Mouse (Mus musculus) midbrain, embryonic 16.5 days (tissue): ENCODE measurements at regions not wholly inside any gene's neighbourhood (a gene's known extent, or its start where the extent isn't known, plus 50 kb on each side); places are given as distances from the start of the nearest gene placed in this dataset.
"Not testable (repeated sequence)": the region's sequence is repeated elsewhere in the genome, so short reads cannot be mapped to it uniquely, and the experiment has no call there.

ENCODE experiments used
- ATAC-seq: fragments of 200-750 bp; cut with Nextera tagmentation; 2 replicates; pipeline ENCODE4 v1.8.0; 2017; ENCODE audit warnings: moderate TSS enrichment
- H3K27ac ChIP-seq: fragments of 300-500 bp; sonication (generic); 2 replicates; pipeline ENCODE4 v1.5.1; 2014; ENCODE audit warnings: mild to moderate bottlenecking, low read length, mixed read lengths
- H3K27me3 ChIP-seq: fragments of 300-500 bp; sonication (generic); 2 replicates; pipeline ENCODE4 v1.6.1; 2014; ENCODE audit warnings: low read depth, low read length, mixed read lengths; ENCODE audit not compliant: control insufficient read depth, insufficient read depth
- H3K36me3 ChIP-seq: fragments of 300-500 bp; sonication (generic); 2 replicates; pipeline ENCODE4 v1.6.1; 2014; ENCODE audit warnings: mild to moderate bottlenecking, low read length, moderate library complexity, mixed read lengths; ENCODE audit not compliant: control insufficient read depth, insufficient read depth
- H3K4me1 ChIP-seq: fragments of 300-500 bp; sonication (generic); 2 replicates; pipeline ENCODE4 v1.6.1; 2014; ENCODE audit warnings: mild to moderate bottlenecking, low read length, mixed read lengths; ENCODE audit not compliant: control insufficient read depth, insufficient read depth
- H3K4me2 ChIP-seq: fragments of 300-500 bp; sonication (generic); 2 replicates; pipeline ENCODE4 v1.6.1; 2014; ENCODE audit warnings: mild to moderate bottlenecking, low read length, mixed read lengths
- H3K4me3 ChIP-seq: fragments of 300-500 bp; sonication (generic); 2 replicates; pipeline ENCODE4 v1.5.1; 2014; ENCODE audit warnings: low read depth, mild to moderate bottlenecking, low read length, moderate library complexity, mixed read lengths
- H3K9ac ChIP-seq: fragments of 300-500 bp; sonication (generic); 2 replicates; pipeline ENCODE4 v1.6.1; 2014; ENCODE audit warnings: low read depth, low read length, mixed read lengths
- H3K9me3 ChIP-seq: fragments of 300-500 bp; sonication (generic); replicated peaks from 2 replicates; pipeline ENCODE4 v1.6.1; 2014; ENCODE audit warnings: mild to moderate bottlenecking, low read length, mixed read lengths; ENCODE audit not compliant: control insufficient read depth, poor library complexity, severe bottlenecking
- WGBS: fragments of 180-500 bp; shearing (Covaris S2); extraction: QIAGEN DNeasy Blood & Tissue Kit; methylation state at CpG from one replicate; pipeline ENCODE4 v1.1.7; 2014; 5-methylcytosine and 5-hydroxymethylcytosine counted together

DNA sequence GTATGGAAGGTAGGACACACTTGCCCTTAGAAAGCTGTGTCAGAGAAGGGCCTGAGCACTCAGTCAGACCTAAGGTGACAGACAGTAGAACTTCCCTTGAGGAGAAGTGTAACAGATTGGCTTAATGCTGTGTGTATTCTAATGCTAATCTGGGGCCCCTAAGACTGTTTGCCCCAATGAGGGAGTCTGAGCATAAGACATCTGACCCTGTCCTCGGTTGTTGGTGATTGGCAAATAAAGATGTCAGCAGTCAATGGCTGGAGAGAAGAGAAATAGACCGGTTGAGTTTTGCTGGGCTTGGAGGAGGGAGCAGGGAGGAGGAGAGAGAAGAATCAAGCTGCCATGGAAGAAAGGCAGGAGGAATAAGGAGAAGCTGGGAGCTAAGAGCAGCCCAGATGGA, 147.0 kb upstream of the Rxfp2 start:
- Histone ChIP-seq H3K9ac (no peak overlapping the region), H3K4me3 (no peak overlapping the region), H3K4me2 (no peak overlapping the region), H3K4me1 (no peaks in the 10 kb centered on the region; the same call in 1 of the 2 replicates), H3K36me3 (no peaks in the 10 kb centered on the region), H3K9me3 (no peaks in the 10 kb centered on the region), H3K27me3 (no peaks in the 10 kb centered on the region), H3K27ac (no peak overlapping the region)
- no peak for ATAC-seq
- WGBS = 2% methylated on average over 2 of the region's 2 CpGs

- H3K9me3 ChIP-seq = no peaks in the 10 kb centered on the region
- H3K4me1 ChIP-seq = no peaks in the 10 kb centered on the region; the same call in 1 of the 2 replicates
- no peaks in the 10 kb centered on the region for H3K36me3 ChIP-seq
- no peak overlapping the region for H3K27ac ChIP-seq
- no peak overlapping the region for H3K4me2 ChIP-seq
- H3K27me3 ChIP-seq = no peaks in the 10 kb centered on the region
- whole genome bisulfite sequencing = 22% methylated on average over 9 of the region's 9 CpGs
- no peak for ATAC-seq
- H3K4me3 ChIP-seq = no peak overlapping the region
- H3K9ac ChIP-seq = no peak overlapping the region
Measured at GRCm38 (mm10) chr5:149873482-149874002, 144.9 kb upstream of the Rxfp2 start.

DNA sequence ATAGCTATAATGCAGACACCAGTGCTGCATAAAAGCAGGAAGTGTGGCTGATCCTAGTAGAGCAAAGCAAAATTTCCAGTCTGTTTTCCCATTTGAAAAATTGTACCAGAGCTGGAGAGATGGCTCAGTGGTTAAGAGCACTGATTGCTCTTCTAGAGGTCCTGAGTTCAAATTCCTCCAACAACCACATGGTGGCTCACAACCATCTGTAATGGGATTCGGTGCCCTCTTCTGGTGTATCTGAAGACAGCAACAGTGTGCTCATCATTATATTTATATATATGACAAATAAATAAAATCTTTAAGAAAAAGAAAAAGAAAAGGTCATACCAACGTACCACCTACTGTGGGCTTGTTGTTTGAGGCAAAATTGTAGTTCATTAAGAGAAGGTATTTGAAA, 144.1 kb upstream of the Rxfp2 start:
- H3K4me3 ChIP-seq = no peak overlapping the region
- H3K4me1 ChIP-seq = no peaks in the 10 kb centered on the region; the same call in 1 of the 2 replicates
- no peak for ATAC-seq
- no peak overlapping the region for H3K9ac ChIP-seq
- no peaks in the 10 kb centered on the region for H3K36me3 ChIP-seq
- no peaks in the 10 kb centered on the region for H3K9me3 ChIP-seq
- no peaks in the 10 kb centered on the region for H3K27me3 ChIP-seq
- no peak overlapping the region for H3K4me2 ChIP-seq
- WGBS = 87% methylated on average over 2 of the region's 2 CpGs
- H3K27ac ChIP-seq = 0 out of 2 replicates have a peak overlapping the region, but pooled peaks have one; percentile 28

DNA sequence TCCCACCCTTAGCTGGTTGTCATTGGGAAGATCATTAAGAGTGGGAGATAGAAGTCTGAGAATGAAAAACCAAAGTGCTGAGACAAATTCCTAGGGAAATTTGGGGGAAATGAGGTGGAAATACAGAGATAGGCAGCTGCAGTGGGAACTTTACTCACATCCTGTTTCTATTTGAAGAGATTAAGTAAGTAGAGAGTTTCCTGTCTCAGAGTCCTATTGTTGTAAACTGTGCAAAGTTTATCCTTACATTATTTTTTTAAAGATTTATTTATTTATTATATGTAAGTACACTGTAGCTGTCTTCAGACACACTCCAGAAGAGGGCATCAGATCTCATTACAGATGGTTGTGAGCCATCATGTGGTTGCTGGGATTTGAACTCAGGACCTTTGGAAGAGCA, 126.0 kb upstream of the Rxfp2 start:
- not testable (repeated sequence) for H3K27me3 ChIP-seq, H3K4me3 ChIP-seq, H3K9ac ChIP-seq, H3K9me3 ChIP-seq, ATAC-seq, H3K4me2 ChIP-seq, H3K27ac ChIP-seq, H3K4me1 ChIP-seq, H3K36me3 ChIP-seq

DNA sequence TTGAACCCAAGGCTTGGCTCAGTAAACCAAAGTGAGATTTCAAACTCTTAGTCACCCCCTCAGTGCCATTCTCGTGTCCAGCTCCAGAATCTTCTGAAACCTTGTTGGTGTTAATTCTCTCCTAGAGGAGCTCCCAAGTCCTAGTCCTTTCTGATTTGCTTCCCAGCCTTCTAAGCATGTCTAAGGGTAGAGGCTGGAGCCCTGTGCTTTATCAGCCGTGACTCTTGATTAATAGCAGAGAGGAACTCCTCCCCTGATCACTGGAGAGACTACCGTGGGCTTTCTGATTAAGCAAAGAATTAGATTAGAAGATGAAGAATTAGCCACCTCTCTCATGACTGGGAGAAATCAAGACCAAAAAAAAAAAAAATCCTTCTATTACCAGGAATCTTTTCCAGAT, 111.5 kb upstream of the Rxfp2 start:
- 63% methylated on average over 3 of the region's 3 CpGs for WGBS
- H3K4me3 ChIP-seq = no peak overlapping the region
- H3K9me3 ChIP-seq = no peaks in the 10 kb centered on the region
- H3K36me3 ChIP-seq = no peaks in the 10 kb centered on the region
- H3K4me1 ChIP-seq = 0 out of 2 replicates have a peak, but pooled peaks cover 5% of the 10 kb centered on the region
- no peaks in the 10 kb centered on the region for H3K27me3 ChIP-seq
- H3K27ac ChIP-seq = no peak overlapping the region
- no peak overlapping the region for H3K9ac ChIP-seq
- H3K4me2 ChIP-seq = no peak overlapping the region
- no peak for ATAC-seq

- no peak overlapping the region for H3K9ac ChIP-seq
- H3K27ac ChIP-seq = no peak overlapping the region
- WGBS = 67% methylated on average over 4 of the region's 4 CpGs
- ATAC-seq = no peak
- H3K9me3 ChIP-seq = no peaks in the 10 kb centered on the region
- H3K4me1 ChIP-seq = 0 out of 2 replicates have a peak, but pooled peaks cover 5% of the 10 kb centered on the region
- H3K36me3 ChIP-seq = no peaks in the 10 kb centered on the region
- H3K27me3 ChIP-seq = no peaks in the 10 kb centered on the region
- H3K4me2 ChIP-seq = no peak overlapping the region
- no peak overlapping the region for H3K4me3 ChIP-seq
Measured at GRCm38 (mm10) chr5:149908376-149909078, 109.9 kb upstream of the Rxfp2 start.

DNA sequence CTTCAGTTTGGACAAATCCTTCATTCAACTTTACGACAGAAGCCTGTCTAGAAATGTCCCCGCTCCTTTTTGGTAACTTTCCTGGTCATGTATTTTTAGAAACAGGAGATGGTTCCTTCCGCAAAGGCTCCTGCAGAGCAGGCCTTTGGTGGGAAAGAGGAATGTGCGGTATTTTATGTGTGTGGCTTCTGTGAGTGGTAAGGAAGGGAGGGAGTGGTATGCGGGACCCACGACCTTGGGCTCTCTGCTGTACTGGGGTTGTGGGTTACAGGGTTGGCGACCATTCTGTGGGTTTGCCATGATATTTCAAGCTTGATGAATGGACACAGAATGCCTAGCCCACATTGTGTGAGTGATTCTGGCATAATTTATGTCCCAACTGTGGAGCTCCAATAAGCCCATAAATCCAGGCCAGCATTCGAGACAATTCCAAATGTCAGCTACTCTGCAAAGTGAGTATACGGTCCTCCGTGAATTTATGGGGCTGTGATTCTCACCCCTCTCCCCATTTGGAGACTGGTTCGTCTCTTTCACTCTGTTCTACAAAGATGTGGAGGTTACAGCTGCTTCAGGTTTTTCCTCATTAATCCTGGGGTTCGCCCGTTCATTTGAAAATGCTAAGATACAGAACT, 109.3 kb upstream of the Rxfp2 start:
- Histone ChIP-seq H3K27me3 (no peaks in the 10 kb centered on the region), H3K27ac (0 out of 2 replicates have a peak overlapping the region, but pooled peaks have one; percentile 38), H3K4me1 (0 out of 2 replicates have a peak, but pooled peaks cover 5% of the 10 kb centered on the region), H3K9me3 (no peaks in the 10 kb centered on the region), H3K4me2 (no peak overlapping the region), H3K4me3 (no peak overlapping the region), H3K9ac (no peak overlapping the region), H3K36me3 (no peaks in the 10 kb centered on the region)
- no peak for ATAC-seq
- WGBS = 74% methylated on average over 13 of the region's 13 CpGs

DNA sequence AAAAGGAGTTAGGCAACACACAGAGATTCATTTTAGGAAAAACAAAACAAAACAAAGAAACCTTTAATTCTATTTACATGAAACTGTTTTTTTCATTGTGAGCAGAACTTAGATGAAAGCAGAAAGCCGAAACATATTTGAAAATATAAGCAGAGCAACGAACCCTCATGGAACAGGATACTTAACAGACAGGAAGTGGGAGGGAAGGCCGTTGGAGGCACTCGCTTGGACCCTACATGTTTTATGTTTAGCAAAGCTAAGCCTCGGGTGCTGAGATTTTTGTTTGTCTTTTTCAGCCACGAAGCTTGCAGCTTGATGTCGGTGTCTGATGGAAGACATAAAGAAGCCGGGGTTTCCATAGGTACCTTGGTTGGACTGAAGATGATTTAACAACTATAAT, 108.5 kb upstream of the Rxfp2 start:
- 76% methylated on average over 8 of the region's 8 CpGs for WGBS
- Histone ChIP-seq H3K9ac (no peak overlapping the region), H3K27ac (no peak overlapping the region), H3K27me3 (no peaks in the 10 kb centered on the region), H3K4me2 (no peak overlapping the region), H3K4me1 (0 out of 2 replicates have a peak, but pooled peaks cover 5% of the 10 kb centered on the region), H3K36me3 (no peaks in the 10 kb centered on the region), H3K4me3 (no peak overlapping the region), H3K9me3 (no peaks in the 10 kb centered on the region)
- no peak for ATAC-seq

DNA sequence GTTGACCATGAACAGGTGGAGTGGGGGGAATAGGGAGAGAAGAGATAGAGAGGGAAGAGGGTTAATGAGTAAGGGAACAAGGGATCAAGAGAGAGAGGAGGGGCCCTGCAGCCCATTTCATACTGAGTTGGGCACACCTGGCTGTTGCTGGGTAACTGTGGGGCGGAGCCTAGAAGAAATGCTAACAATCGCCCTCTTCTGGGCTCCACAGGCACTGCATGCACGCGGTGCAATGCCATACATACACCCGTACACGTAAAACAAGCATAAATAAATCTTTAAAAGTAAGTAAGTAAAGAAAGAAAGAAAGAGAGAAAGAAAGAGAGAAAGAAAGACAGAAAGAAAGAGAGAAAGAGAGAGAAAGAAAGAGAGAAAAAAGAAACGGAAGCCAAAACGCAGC, 106.5 kb upstream of the Rxfp2 start:
- no peaks in the 10 kb centered on the region for H3K27me3 ChIP-seq
- no peak overlapping the region for H3K4me3 ChIP-seq
- H3K9ac ChIP-seq = no peak overlapping the region
- H3K9me3 ChIP-seq = no peaks in the 10 kb centered on the region
- 0 out of 2 replicates have a peak, but pooled peaks cover 5% of the 10 kb centered on the region for H3K4me1 ChIP-seq
- WGBS = 86% methylated on average over 8 of the region's 8 CpGs
- ATAC-seq = no peak
- H3K36me3 ChIP-seq = no peaks in the 10 kb centered on the region
- no peak overlapping the region for H3K27ac ChIP-seq
- H3K4me2 ChIP-seq = no peak overlapping the region
